Mouse (Mus musculus): ENCODE measurements around the gene Vegfb.

Vegfb gene

DNA sequence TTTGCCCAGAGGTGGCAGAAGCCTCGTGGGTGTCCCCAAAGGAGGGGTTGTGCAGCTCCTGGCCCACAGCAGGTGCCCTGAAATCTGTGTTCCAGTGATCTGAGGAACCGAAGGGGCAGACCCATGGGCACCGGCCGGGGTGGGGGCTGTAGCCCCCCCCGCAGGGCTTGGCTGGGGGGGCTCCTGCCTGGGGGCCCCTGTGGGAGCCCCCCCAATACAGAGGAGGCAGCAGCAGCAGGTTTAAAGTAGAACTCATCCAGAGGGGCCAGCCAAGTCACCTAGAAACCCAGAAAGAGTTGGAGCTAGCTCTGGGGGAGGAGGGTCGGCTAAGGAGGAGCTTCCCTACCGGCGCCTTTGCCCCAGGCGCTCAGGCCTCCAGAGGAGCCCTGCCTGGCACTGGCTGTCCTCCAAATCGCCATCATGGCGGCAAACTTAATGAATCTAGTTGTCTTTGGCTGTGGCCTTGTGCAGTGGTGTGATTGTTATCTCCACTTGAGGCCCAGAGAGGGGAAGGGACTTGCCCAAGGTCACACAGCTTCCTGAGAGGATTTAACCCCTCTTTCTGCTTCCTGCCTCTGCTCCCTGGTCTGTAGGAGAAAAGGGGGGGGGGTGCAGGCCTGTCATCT, 16.9 kb downstream of the Vegfb start:
- no peak for DNase-seq

DNA sequence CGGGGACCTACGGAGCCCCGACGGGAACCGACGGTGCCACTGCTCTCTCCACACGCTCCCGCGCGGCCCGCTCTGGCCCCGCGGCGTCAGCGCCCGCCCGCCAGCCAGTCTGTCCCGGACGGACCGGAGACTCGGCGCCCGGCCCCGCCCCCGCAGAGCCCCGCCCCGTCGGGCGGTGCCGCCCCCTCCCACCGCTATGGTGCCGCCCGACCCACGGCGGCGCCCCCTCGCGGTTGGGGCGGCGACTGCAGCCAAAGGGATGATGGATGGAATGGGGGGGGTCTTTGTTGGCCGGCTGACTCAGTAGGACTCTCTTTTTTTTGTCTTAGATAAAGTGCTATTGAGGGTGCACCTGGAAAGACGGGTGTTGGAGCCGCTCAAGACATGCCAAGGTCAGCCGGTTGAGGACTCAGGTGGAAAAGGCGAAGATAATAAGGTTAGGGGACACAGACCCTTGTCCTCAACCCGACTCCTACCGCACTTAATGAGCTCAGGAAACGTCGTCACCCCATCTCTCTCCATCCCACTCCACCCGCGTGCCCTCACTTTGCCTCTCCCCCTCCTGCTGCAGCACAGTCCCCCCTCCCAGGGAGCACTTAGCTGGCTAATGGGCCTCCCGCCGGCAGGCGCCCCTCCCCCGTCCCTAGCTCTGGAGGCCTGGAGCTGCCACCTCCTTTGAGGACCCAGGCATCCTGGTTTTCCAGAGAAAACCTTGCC, 17.6 kb downstream of the Vegfb start:
- DNase-seq: peak; percentile 85

DNA sequence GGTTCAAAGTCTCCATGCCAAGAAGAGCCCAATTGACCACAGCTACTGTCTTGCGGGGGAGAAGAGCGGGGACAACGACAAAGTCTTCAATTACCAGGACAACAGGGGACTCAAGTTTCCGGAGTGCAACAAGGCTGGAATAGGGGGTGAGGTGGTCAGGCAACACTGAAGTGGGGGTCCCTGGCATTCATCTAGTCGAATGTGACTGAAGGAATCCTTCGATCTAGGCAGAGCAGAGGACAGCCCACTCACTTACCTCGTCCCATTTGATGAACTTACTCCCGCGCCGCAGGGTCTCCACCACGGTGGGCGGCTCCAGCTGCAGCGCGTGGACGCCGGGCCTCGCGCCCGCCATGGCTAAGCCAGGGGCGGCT, 18.2 kb downstream of the Vegfb start:
- no peak for DNase-seq

DNA sequence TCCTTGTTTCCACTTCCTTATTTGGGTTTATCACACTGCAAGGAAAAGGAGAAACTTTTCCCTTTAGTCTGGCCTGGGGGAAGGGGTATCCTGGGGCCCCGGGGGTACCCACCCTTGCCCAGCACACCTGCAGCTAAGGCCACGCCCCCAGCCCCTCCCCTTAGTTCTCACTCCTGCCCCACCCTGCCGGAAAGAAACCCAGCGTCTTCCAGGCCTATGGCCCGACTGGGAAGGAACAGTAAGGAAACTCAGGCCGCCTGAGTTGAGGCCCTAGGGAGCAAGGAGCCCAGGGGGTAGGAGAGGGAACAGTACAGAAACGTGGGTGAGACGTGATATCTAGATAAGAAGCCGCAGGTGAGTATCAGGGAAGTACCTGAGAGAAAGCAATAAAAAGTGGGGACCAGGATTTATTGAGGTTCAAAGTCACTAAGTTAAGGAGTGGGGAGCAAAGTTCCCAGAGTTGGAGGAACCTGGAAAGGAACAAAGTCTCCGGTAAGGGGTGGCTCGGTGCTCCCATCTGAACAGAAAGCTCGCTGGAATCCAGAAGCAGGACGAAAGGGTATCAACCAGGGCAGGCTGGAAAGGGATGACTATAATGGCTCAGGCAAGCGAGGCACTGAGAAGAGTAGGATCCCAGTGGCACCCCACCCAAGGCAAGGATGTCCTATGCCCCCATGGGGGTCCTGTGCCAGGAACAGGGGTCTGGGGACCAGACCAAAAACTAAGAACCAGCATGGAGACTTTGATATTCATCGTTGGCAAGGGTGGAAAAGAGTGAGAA, 18.8 kb downstream of the Vegfb start:
- peak; percentile 55 for DNase-seq

DNA sequence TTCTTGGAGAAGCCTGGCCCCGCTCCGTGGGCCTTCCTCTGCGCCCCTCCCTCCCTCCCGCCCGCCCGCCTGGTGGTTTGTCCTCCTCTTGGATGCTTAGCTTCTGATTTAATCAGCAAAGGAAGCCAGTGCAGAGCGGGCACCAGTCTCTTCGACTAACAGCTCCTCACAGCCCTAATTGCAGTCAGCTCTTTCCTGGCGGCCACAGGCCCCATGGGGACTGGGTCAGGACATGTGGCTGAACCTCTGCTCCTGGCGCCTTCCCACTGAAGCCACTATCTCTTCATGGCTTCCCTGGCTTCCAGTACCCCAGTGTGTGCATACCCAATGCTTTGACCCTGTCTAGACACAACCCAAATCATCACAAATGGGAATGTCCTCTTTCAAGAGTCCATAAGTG, 31.0 kb downstream of the Vegfb start:
- no peak for DNase-seq

DNA sequence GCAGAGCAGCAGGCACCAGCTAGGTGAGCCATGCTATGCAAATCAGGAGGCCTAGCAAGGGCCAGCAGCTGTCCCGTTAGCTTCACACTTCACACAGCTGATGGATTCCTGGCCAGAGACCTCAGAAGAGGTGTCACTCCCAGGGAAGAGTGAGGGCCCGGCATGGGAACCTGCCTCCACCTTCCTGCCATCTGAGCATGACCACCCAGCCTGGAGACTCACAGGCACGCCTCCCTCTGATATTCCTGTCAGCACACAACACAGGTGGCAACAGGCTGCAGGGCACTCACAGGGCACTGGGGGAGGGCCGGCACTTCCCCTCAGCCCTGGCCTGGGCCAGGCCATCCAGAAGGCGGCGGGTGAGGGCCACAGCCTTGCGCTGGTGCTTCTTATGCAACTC, 32.0 kb downstream of the Vegfb start:
- DNase-seq: no peak

DNA sequence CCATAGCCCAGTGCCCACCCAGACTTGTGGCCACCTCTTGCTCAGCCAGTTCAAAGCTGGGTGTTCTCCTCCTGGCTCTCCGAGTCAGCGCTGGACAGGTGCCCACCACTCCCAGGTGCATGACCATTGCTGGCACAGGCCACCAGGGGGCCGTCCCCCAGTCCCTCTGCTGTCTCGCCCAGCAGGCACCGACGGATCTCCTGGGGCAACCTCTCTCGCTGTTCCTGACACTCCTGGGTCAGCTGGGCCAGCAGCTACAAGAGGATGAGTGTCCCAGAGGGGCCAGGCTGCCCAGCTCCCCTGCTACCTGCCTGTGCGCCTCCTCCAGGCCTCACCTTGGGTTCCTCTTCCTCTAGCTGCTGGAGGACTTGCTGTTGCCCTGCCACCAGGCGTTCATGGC, 33.4 kb downstream of the Vegfb start:
- DNase-seq: peak; percentile 75

DNA sequence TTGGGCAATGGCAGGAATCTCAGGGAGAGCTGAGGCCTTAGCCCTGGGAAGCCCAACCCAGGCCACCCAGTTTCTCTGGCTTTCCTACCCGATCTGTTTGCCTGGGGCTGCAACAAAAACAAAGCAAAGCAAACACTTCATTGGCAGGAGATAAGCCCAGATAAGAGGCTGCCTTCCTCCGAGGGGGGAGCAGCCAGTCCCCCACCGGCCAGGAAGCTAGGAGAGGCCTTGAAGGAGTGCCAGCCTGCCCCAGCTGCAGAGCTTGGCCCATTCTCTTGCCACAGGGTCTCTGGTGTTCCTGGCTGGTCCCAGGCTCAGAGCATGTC, 34.8 kb downstream of the Vegfb start:
- DNase-seq: peak; percentile 72

DNA sequence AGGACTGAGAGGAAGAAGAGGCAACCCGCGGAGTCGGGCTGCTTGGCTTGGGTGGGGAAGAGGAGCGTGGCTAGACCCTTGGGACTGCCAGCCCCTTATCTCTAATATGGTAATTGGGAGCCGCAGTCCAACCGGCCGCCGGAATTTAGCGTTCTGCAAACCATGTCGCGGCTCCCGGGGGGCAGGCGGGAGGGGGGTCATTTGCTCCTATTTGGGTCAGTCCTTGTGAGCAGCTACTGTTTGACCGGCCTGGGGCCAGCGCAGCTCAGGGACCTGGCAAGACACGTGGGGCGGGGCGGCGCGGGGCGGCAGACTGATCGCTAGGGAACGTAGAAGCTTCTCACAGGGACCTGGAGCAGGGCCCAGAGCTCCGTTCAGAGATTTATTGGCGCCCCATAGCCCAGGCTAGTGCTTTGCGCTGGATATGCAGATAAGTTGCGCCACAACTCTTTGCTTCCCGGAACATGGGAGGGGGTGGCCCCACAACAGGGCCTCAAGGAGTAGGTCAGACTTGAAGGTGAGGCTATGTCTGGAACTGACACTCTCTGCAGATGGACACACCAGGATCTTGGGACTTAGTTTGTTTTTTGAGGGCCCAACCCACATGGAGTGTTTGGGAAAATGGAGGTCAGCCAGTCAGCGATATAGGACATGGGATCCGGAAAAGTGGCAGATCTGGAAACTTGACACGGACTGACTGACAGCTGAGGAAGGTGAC, 35.3 kb downstream of the Vegfb start:
- DNase-seq: peak; percentile 84

DNA sequence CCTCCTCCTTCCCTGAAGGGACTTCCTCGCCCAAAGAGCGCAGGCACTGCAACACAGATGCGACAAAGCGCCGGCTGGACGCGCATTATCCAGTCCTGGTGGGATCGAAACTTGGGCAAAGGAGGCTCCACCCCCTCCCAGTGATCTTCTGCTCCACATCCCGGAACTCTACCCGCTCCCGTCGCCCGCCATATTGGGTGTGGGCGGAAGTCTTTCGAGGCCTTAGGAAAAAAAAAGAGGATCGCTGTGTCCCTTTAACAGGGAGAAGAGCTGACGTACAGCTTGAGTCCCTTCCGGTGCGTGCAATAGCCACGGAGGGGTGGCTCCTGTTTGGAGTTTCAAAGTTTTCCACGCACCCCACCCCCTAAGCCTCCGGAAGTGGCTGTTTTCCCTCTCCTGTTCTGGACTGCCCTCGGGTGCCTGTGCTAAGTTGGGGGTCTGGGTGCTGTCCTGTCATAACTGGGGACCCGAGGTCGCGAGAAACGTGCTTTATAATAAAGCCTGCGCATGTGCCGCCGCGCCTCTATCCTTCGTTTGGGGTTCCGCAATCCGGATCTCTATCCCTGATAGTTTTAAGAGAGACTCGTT, 36.0 kb downstream of the Vegfb start:
- peak; percentile 94 for DNase-seq

DNA sequence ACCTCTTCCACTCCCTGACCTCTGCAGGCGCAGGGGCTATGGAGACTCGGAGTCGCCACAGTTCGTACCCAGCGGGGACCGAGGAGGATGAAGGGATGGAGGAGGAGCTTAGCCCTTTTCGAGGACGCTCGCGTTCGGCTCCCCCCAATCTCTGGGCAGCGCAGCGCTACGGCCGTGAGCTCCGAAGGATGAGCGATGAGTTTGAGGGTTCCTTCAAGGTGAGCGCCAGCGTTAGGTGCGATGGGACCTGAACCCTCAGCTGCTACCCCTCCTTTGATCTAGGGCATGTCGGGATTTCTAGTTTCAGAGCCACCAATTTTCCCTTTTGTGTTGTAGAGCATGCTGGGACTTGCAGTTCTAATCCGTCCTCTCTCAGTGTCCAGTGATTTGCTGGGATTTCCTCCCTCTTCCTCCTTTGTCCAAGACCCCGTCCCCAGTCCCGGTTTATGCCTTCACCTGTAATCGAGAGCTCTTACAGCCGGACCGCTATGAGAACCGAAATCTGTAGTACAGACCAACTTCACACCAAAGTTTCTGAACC, 36.8 kb downstream of the Vegfb start:
- DNase-seq: peak; percentile 49

DNA sequence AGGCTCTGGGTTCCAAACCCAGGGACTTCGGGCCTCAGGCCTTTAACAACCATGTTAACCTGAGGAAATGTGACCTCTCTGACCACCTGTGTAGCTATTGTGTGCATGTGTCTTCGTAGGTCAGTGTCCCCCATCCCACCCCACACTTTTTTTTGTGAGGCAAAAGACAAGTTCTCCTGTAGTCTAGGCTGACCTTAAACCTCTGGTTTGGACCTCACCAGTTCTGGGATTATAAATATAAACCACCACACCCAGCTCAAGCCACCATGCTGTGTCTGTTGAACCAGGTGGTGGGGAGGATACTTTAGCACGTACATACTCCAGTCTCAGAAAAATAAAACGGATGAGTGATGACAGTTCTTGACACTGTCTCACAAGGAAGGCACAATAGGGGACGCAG, 37.5 kb downstream of the Vegfb start:
- DNase-seq: no peak

DNA sequence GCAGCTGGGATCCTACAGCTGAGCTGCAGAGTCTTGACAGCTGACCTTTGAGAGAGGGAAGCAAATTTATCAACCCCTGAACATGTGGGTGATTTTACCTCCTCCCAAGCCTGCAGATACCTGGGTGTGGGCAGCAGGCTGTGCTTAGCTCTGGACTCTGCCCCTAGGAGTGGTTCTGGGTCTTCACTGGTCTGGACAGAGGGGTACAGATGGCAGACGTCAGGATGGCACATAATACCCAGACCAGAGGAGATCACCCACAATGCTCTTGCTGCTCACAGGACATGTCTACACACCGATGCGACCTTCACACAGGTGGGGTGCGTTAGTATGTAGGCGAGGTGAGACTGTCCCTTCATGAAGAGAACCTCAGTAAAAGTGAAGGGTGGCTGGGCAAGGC, 37.9 kb downstream of the Vegfb start:
- DNase-seq: no peak

DNA sequence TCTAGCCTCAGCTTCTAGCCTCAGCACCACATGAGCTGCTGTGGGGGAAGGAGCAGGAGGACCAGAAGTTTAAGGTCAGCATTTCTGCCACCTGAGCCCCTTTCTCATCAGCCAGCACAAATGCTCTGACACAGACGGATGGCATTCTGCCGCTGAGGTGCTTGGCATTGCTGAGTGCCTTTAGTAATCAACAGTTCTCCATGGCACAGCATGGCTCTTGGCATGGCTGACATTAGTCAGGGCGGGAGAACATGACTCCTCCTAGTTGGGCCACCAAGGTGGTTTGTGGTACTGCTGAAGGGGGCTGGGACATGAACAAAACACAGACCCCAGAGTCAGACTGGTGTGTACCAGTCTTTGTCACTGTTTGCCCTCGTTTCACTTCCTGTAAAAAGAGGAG, 39.3 kb downstream of the Vegfb start:
- no peak for DNase-seq

DNA sequence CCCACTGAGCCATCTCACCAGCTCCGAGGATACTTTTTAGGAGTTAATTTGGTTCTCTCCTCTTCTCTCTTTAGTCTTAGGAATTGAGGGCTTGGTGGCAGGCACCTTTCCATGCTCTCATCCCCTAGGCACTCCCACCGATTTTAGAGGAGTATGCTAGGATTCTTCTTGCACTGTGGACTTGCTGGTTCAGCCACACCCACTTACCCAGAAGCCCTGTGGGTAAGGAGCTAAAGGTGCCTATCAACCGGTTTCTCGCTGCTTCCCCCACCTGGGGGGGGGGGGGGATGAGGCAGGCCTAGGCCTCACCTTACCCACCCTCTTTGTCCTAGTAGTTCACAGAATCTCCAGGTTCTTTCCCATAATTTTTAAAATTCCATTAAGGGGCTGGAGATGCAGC, 39.7 kb downstream of the Vegfb start:
- DNase-seq: no peak

DNA sequence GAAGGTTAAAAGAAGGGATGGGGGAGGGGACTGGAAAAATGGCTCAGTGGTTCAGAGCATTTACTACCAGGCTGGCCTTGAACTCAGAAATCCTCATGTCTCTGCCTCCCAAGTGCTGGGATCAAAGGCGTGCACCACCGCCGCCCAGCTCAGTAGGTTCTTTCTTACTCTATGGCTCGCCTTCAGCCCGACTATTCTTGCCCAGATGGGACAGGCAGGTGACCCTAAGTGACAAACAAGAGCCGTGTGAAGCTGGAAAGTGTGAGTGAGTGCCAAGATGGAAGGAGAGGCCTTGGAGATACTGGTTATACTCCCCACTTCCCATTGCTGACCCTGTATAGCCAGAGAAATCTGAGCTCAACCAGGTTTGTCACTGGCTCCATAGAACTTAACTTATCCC, 43.7 kb downstream of the Vegfb start:
- DNase-seq: no peak

DNA sequence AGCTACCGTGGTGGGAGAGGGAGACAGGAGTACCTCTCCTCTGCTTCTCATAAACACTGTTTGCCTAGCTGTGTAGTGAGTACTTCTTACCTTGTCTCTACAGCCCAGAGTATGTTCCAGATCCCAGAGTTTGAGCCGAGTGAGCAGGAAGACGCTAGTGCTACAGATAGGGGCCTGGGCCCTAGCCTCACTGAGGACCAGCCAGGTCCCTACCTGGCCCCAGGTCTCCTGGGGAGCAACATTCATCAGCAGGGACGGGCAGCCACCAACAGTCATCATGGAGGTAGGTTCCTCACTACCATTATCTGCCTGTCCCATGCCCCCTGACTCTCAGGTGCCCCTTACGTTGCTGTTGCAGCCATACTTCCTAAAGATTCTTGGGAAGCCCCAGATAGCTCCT, 44.7 kb downstream of the Vegfb start:
- no peak for DNase-seq

DNA sequence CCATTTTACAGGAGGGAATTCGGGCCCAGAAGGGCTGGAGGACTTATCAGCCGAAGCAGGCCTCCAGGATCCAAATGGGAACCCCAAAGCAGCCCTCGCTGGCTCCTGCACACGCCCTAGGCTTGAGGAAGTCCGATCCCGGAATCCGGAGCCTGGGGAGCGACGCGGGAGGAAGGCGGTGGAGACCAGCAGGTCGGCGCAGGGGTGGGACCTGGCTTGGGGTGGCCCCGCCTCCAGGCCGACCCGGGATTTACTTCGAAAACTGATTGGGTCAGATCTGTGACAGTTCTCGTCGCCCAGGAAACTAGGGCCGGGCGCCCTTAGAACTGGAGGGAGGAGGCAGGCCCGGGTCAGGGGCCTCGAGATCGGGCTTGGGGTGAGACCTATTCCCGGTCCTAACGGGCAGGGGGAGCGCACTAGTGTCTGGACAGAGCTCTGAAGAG, 45.2 kb downstream of the Vegfb start, which contains the start of gene Gpr137:
TSS of gene Gpr137 (minus strand) at position 232 of the 443 bp plus-strand sequence.
- peak; percentile 95 for DNase-seq

DNA sequence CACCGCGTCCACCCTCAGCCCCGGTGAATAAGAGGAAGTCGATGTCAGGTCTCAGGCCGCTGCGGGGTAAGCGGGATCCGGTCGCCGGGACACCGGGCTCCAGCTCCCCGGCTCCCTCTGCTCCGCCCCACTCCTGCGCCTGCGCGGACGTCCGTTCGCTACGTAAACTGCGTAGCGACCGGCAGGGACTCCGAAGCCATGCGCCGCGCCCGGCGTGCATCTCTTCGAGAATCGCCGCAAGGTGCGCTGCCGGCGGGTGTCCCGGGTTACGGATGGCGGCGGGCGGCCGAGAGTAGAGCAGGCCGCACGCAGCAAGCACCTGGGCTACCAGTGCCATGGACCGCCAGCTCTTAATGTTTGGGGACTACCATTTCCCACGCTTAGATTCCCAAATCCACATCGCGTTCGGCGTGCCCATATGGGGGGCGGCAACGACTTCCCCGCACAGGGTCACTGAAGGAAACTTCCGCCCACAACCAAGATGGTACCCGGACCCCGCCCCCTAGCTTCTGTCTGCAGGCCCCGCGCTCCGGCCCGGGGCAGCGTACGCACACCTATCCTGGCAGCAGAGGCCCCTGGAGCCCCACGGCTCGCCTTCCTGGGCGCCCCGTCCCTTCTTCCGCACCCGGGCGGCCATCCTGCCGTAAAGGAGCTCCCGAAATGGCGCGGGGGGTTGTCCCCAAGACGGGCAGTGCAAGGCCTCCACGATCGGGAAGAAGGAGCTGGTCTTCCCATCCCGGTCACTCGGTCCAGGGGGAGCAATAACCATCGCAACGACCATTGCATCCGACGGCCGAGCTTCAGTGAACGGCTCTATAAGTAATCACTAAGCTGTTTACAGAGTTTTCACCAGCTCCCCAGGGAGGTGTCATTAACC, 45.8 kb downstream of the Vegfb start, which contains the start of gene Bad:
TSS of gene Bad (plus strand) at position 490 of the 877 bp plus-strand sequence.
- DNase-seq: peak; percentile 96

DNA sequence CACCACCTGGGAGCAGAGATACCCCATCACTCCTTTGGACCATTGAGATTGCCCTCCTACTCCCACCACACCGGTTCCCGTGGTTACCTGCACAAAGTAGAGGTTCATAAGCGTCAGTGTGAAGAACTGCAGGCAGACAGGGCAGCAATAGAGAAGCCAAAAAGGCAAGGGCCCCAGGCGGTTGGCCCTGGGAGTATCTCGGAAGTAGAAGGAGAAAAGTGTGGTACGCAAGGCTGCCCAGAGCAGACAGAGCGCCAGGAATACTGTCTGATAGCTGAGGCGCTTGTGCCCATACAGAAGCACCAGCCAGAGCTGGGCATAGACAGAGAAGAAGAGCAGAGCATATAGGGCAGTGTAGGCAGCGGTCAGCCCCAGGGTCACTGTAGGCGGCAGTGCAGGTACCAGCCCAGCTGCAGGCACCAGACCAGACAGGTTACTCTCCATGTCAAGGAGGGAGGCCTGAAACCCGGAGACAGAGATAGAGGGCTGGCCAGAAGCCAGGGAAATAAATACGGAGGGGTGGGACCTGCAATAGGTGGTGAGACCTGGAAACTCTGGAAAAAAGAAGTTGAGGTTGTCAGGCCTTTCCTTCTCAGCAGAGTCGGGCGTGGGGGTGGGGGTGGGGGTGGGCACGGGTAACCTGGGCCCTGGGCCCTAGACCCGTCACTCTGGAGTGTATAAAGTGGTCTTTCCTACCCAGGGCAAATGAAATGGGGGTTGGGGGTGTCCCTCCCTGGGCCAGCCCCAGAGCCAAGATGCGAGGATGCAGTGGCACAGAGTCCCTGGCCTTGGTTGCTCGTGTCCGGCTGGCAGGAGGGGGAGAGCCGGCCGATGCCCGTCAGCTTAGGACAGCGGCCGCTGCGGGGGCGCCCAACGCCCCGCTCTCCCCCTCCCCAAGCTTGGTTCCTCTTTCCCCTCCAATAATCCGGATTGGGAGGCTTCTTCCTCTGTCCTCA, 46.8 kb downstream of the Vegfb start:
- no peak for DNase-seq

Data from lung, postnatal 14 days (tissue).